Mouse (Mus musculus) Patski (cell line): Measurements from ENCODE around the gene E330017A01Rik. TPM values are rescaled to one million over a fixed set of nuclear protein-coding genes. Genes with fewer than 3 reads are reported as not detected.

Experiments used
- ATAC-seq: fragments of 100-300 bp; one replicate; pipeline ENCODE4 v1.8.0; 2021
- CTCF ChIA-PET: fragments of 350-600 bp; sonication (Branson Sonifier 250); formaldehyde crosslinking; loops from one replicate; lab custom pipeline; 2022; ENCODE audit warnings: inconsistent platforms; lab: Charles Lee
- POLR2A ChIA-PET: fragments of 350-600 bp; sonication (Branson Sonifier 250); formaldehyde crosslinking; loops from one replicate; lab custom pipeline; 2022; ENCODE audit warnings: antibody characterized with exemption, inconsistent platforms; lab: Charles Lee
- DNase-seq: peaks from one replicate; pipeline ENCODE4 v3.0.0-alpha.2; 2011; ENCODE audit warnings: low read depth, low spot score
- H3K27me3 ChIP-seq: fragments of 371-371 bp; one replicate; pipeline ENCODE4 v1.5.1; 2021
- CTCF ChIP-seq: fragments of 100-300 bp; IDR thresholded peaks from one replicate; pipeline ENCODE4 v1.5.1; 2021
- in situ Hi-C: fragments of 300-500 bp; cut with MboI; formaldehyde crosslinking; loops from 3 replicates; pipeline ENCODE4 v1.11.1; 2018; ENCODE audit warnings: low pct_unique_long_range_greater_than_20kb, mixed read lengths
- polyA plus RNA-seq: library from polyadenylated mRNA; unstranded; gene quantifications from one replicate; pipeline ENCODE4 v1.2.3, GENCODE M21; 2021

The E330017A01Rik gene
- polyA plus RNA-seq, 1 experiment from 2014 or later, result not detected

DNA sequence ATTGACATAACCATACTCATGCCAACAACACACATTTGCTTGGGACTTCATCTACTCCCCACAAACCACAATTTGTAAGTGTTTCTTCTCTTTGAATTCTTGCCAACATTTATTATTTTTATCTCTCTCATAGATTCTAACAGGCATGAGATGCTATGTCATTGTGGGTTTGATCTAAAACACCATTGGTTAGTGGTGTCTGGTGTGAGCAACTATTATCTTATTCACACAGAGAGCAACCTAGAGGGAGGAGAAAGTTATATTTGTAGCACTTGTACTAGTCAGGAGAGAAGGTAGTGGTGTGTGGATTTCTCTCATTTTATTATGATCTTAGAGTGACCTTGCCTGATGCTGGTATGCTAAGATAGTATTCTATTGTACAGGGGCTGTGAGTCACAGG lies 33.9 kb downstream of the E330017A01Rik start:
- POLR2A ChIA-PET, result no interaction called here

GRCm38 (mm10) chr16:58603831-58604230 lies 34.7 kb downstream of the E330017A01Rik start:
- no peaks in the 10 kb centered on the region for H3K27me3 ChIP-seq
- POLR2A ChIA-PET, result no interaction called here
- CTCF ChIA-PET, result no interaction called here
- DNase-seq, result no peak
- in situ Hi-C loops, result no loop called here
- no peak for TF ChIP-seq CTCF
- no peak for ATAC-seq

More for the DNA sequence above, 33.9 kb downstream of the E330017A01Rik start:
- H3K27me3 ChIP-seq, result no peaks in the 10 kb centered on the region
- DNase-seq (no peak), ATAC-seq (no peak)
- TF ChIP-seq CTCF, result no peak
- CTCF ChIA-PET, result no interaction called here
- in situ Hi-C loops, result no loop called here

DNA sequence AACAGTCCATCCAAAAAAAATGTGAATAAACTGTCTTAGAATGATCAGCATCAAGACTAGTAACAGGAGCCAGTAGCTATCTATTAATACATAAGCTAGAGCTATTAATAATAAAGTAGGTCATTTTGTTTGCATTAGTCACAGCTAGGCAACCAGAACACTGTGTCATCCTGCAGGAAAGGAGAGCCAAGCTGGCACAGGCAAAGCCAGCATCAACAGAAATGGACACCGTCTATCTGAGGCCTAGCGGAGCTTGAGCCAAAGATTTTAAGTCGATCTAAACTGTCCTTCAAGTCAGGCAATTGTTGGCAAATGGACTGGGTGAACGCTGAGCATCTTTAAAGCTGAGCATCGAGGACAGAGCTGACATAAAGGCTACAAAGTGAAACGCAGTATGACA lies 37.7 kb downstream of the E330017A01Rik start:
- POLR2A ChIA-PET, result no interaction called here
- DNase-seq (no peak), ATAC-seq (no peak)
- TF ChIP-seq CTCF, result no peak
- CTCF ChIA-PET, result interaction anchor here (0.9 to 1.4 kb wide), 2 partner anchors 9 to 19 kb away, joined by 4 to 5 read pairs; no protein-coding TSS in a partner anchor
- no peaks in the 10 kb centered on the region for H3K27me3 ChIP-seq
- in situ Hi-C loops, result no loop called here

DNA sequence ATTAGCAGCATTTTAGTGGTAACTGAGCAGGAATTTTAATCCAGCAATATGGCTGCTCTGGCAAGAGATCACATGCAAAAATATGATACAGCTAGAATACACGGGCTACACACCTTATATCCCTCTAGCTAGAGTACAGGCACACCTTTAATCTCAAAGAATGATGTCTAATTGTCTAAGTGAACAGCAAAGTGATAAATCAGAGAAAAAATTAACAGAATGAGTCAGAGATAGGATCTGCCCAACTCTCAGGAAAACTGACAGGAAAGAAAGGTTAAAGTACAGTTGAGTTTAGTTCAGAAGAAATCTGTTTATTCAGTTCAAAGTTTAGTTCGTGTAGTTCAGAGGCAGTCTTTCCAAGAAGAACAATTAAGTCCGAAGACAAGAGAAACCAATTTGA lies 47.2 kb downstream of the E330017A01Rik start:
- POLR2A ChIA-PET, result no interaction called here
- in situ Hi-C loops, result no loop called here
- no peak for DNase-seq
- TF ChIP-seq CTCF, result no peak
- CTCF ChIA-PET, result interaction anchor here (1.0 kb wide), 1 partner anchor 15 kb away, joined by 3 read pairs; no protein-coding TSS in a partner anchor
- ATAC-seq, result no peak
- H3K27me3 ChIP-seq, result no peaks in the 10 kb centered on the region

DNA sequence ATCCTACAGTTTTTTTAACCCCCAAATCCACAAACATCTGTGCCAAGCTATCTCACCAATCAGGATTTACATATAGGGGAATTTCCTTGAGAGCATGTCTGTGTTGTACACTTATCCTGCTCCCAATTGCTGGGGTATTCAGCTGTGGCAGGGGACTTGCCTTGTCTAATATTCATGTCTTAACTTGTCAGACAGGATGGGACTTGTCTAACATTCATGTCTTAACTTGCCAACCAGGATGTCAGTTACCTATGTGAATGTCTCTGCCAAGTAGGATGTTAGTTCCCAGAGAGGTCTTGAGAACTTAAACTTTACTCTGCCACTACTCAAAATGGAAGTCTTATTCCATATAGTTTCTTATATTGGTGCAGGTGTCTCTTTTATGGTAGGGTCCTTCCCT lies 49.1 kb downstream of the E330017A01Rik start:
- CTCF ChIA-PET, result interaction anchor here (1.4 kb wide), 1 partner anchor 27 kb away, joined by 4 read pairs; the partner anchor contains the start of gene Gm813
- ATAC-seq (no peak), DNase-seq (no peak)
- in situ Hi-C loops, result no loop called here
- no peak for TF ChIP-seq CTCF
- no peaks in the 10 kb centered on the region for H3K27me3 ChIP-seq
- POLR2A ChIA-PET, result no interaction called here

Other genes starting within 250 kb of the E330017A01Rik start
- gene Dcbld2, start 230.3 kb downstream of the E330017A01Rik start, polyA plus RNA-seq, result 43.3 TPM
- 4.5 TPM for gene St3gal6, start 114.5 kb downstream of the E330017A01Rik start, polyA plus RNA-seq
- not detected for gene Gm813, start 21.8 kb downstream of the E330017A01Rik start, polyA plus RNA-seq
- 27.3 TPM for gene Cpox, start 31.6 kb upstream of the E330017A01Rik start, polyA plus RNA-seq
- not detected for gene Gpr15, start 80.3 kb upstream of the E330017A01Rik start, polyA plus RNA-seq
- 70.1 TPM for gene Cldnd1, start 89.2 kb upstream of the E330017A01Rik start, polyA plus RNA-seq
- not detected for gene Olfr172, start 124.4 kb upstream of the E330017A01Rik start, polyA plus RNA-seq
- gene Olfr173, start 161.5 kb upstream of the E330017A01Rik start, polyA plus RNA-seq, result not detected
- gene Olfr175-ps1, start 188.0 kb upstream of the E330017A01Rik start, polyA plus RNA-seq, result not detected
- not detected for gene Olfr177, start 236.0 kb upstream of the E330017A01Rik start, polyA plus RNA-seq